Mouse (Mus musculus): ENCODE data around the gene Chrm3. TPM values are rescaled to one million over a fixed set of nuclear protein-coding genes. Genes with fewer than 3 reads are reported as not detected.

Chrm3 gene
- polyA plus RNA-seq, 1 experiment from 2014 or later: 0.20 TPM

DNA sequence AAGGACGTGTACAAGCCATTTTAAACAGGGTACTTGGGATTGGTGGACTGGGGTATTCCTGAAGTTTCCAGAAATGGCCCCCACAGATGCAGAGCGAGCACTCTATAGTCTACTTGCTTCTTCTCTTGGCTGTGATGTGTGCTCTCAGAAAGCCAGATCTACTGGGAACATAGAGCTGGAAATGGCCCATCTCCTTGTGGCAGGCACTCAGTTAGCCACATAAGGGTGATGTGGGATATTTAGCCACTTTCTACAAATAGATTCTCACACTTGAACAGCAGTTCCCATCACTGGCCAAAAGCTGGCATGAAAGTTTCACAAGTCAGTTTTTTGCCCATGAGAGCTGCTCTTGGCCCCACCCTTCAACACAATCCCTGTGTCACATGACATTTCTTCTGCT is 65.5 kb downstream of the Chrm3 start:
- no peak for ATAC-seq
- Histone ChIP-seq H3K4me2 (no peak overlapping the region), H3K27me3 (replicated peaks) (no peaks in the 10 kb centered on the region), H3K9ac (no peak overlapping the region), H3K9me3 (replicated peaks) (no peaks in the 10 kb centered on the region), H3K4me3 (no peak overlapping the region), H3K27ac (no peak overlapping the region), H3K36me3 (no peaks in the 10 kb centered on the region), H3K4me1 (no peaks in the 10 kb centered on the region)
- WGBS (ENCODE audit: insufficient replicate concordance): 42% methylated on average over 2 of the region's 2 CpGs

DNA sequence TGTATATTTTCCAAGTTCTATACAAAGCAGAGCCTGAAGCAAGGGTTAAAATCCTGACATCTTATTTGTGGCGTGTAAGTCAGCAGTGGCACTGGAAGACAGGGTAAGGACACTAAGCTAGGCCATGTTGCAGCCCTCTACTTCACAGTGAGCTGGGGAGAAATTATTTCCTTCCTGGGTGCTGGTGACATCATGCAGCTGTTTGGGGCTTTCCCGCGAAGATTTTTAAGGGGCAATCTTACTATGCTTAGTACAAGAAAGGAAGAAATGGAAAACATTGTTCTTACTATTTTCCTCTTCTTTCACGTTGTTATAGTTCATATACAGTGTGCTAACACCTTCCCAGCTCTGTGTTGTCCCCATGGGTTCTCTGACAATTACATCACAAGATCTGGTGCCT is 76.3 kb downstream of the Chrm3 start:
- Histone ChIP-seq H3K36me3 (no peaks in the 10 kb centered on the region), H3K4me2 (no peak overlapping the region), H3K4me3 (no peak overlapping the region), H3K27me3 (replicated peaks) (no peaks in the 10 kb centered on the region), H3K4me1 (no peaks in the 10 kb centered on the region), H3K27ac (no peak overlapping the region), H3K9ac (no peak overlapping the region), H3K9me3 (replicated peaks) (0 out of 2 replicates have a peak, but pooled peaks cover 3% of the 10 kb centered on the region)
- 64% methylated on average over 4 of the region's 4 CpGs for WGBS (ENCODE audit: insufficient replicate concordance)
- no peak for ATAC-seq

DNA sequence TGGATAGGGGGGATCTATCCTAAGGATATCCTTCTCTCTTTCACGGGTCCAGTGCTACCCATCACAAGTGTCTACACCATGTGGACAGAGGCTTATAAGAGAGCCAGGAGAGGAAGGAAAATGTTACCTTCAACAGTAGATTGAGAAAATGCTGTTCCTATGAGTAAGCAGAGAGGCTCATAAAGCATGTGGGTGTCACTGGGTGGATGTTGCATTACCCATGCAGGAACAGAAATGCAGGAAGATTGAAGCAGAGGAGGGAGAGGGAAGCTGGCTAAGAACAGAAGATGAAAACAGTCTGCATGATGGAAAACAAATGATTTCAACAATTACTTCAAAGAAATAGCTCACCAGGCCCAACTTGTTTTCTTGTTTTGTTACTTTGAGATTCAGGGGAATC is 85.7 kb downstream of the Chrm3 start:
- Histone ChIP-seq H3K27ac (no peak overlapping the region), H3K27me3 (replicated peaks) (no peaks in the 10 kb centered on the region), H3K9ac (no peak overlapping the region)

DNA sequence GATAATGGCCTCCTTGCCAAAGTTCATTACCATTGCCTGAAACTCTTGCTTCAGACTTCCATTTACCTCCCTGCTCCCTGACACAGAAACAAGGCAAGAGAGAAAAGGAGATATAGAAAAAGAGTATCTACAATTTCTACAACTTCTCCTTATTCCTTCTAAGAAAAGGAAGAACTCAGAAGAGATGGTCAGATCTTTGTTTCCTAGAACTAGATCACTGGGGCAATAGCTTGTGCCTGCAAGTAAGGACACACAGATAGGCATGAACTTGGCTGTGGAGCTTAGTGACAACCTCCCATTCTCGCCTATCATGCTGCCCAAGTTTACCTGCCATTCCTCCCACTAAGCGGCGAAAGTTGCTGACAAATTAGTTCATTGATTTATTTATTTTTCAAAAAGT is 96.9 kb downstream of the Chrm3 start:
- Histone ChIP-seq H3K9me3 (replicated peaks) (no peaks in the 10 kb centered on the region), H3K4me3 (no peak overlapping the region), H3K4me1 (no peaks in the 10 kb centered on the region), H3K4me2 (no peak overlapping the region), H3K27me3 (replicated peaks) (no peaks in the 10 kb centered on the region), H3K36me3 (no peaks in the 10 kb centered on the region), H3K27ac (no peak overlapping the region), H3K9ac (no peak overlapping the region)
- WGBS (ENCODE audit: insufficient replicate concordance): 73% methylated on average over 3 of the region's 3 CpGs
- no peak for ATAC-seq

More for the DNA sequence above, 85.7 kb downstream of the Chrm3 start:
- no peak overlapping the region for H3K4me3 ChIP-seq
- H3K9me3 ChIP-seq (replicated peaks): no peaks in the 10 kb centered on the region
- H3K36me3 ChIP-seq: no peaks in the 10 kb centered on the region
- H3K4me2 ChIP-seq: no peak overlapping the region
- ATAC-seq: no peak
- WGBS (ENCODE audit: insufficient replicate concordance): 50% methylated on average over 1 of the region's 1 CpGs
- no peaks in the 10 kb centered on the region for H3K4me1 ChIP-seq

DNA sequence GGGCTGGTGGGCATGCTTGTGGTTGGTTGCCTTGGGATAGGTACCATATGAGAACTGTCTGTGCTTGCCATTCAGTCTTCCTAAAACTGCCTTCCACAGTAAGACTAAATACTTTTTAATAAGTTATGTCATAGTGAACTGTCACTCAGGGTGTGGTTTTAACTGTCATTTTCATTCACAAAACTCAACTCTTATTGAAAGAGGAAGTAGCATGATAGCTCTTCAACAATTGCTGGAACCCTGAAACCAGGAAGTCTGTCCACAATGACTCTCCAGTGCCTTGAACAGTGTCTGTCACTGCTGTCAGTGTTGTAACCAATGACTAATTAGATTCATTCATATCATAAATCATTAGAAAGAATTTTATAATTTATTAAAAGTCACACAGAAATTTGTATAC is 107.6 kb downstream of the Chrm3 start:
- Histone ChIP-seq H3K4me2 (no peak overlapping the region), H3K9ac (no peak overlapping the region), H3K36me3 (no peaks in the 10 kb centered on the region), H3K4me1 (no peaks in the 10 kb centered on the region), H3K27ac (no peak overlapping the region), H3K4me3 (no peak overlapping the region), H3K27me3 (replicated peaks) (no peaks in the 10 kb centered on the region), H3K9me3 (replicated peaks) (no peaks in the 10 kb centered on the region)
- ATAC-seq: 0 out of 2 replicates have a peak, but pooled peaks have one; percentile 15

DNA sequence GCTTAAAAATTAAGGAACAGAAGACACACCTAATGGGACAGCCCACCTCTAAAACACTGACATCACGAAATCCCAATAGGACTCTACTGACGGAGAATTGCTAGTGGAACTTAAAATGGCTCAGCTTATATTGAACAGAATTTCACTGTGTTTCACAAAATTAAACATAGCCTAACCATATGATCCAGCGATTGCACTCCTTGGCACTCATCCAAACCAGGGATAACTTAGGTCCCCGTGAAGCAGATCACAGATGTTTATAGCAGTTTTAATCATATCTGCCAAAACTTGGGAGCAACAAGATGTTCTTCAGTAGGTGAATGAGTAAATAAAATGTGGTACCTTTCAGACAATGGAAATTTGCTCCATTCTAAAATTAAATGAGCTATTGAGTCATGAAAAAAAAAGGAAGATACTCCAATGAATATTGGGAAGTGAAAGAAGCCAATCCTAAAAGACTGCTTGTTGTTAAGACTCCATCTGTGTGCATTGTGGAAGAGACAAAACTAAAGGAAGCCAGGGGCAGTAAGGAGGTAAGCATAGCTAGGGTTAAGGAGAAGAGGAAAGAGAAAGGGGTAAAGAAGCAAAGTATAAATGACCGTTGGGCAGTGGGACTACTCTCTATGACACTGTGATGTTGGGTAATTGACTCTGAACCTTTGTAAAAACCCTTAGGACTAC is 109.0 kb downstream of the Chrm3 start:
- Histone ChIP-seq H3K4me1 (no peaks in the 10 kb centered on the region), H3K4me2 (no peak overlapping the region), H3K27ac (no peak overlapping the region), H3K4me3 (no peak overlapping the region), H3K9me3 (replicated peaks) (no peaks in the 10 kb centered on the region), H3K27me3 (replicated peaks) (no peaks in the 10 kb centered on the region), H3K36me3 (no peaks in the 10 kb centered on the region), H3K9ac (no peak overlapping the region)
- 65% methylated on average over 5 of the region's 5 CpGs for WGBS (ENCODE audit: insufficient replicate concordance)
- no peak for ATAC-seq

DNA sequence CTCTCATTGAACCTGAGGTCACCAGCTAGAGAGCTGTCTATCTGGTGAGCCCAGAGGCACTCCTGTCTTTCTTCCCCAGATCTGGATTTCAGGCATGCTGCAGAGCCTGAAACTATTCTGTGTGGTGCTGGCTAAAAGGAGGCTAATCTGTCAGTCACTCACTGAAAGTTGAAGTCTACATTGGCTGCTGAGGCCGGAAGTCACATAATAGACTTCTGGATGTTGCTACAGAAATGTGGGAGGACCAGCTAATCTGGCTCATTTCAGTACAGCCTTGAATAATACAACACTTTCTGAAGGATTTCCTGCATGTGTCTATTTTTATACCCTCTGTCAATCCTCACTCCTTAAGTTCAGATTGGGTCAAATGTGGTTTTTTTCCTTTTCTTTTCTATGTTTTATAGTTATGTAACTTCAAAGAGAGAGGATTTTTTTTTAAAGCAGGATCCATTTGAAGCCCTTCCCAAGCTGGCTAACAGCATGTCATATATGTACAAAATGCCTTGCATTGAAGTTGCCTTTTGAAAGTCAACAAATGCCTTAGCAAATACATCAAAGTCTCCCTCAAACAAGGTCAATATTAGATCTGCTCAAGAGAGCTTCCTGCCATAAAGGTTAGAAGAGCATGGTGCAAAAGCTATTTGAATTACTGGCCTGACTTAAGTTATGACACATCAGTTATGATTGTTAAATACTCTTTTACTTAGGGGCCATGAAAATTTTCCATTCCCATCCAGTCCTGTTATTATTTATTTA is 116.2 kb downstream of the Chrm3 start:
- Histone ChIP-seq H3K36me3 (no peaks in the 10 kb centered on the region), H3K9ac (no peak overlapping the region), H3K4me2 (no peak overlapping the region), H3K4me1 (no peaks in the 10 kb centered on the region), H3K9me3 (replicated peaks) (no peaks in the 10 kb centered on the region), H3K27me3 (replicated peaks) (no peaks in the 10 kb centered on the region), H3K27ac (no peak overlapping the region), H3K4me3 (no peak overlapping the region)
- 42% methylated on average over 1 of the region's 1 CpGs for WGBS (ENCODE audit: insufficient replicate concordance)
- no peak for ATAC-seq

DNA sequence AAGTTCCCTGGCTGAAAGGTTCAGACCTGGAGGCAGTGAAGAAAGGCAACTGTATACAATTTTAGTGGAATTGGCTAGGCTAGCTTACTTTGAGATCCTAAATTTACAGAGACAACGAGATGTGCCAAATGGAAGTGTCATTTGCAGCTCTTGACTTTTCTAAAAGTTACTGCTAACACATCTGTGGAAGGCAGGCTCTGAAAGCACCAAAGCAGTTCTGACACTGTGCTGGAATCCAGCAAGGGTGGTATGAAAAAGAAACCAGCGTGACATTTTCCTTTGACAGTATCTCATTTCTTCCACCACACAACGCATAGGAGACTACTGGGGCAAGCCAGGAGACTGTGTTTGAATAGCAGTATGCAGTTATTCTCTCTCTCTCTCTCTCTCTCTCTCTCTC is 120.4 kb downstream of the Chrm3 start:
- Histone ChIP-seq H3K27me3 (replicated peaks) (no peaks in the 10 kb centered on the region), H3K27ac (no peak overlapping the region), H3K9me3 (replicated peaks) (no peaks in the 10 kb centered on the region), H3K4me1 (no peaks in the 10 kb centered on the region), H3K9ac (no peak overlapping the region), H3K4me3 (no peak overlapping the region), H3K4me2 (no peak overlapping the region), H3K36me3 (no peaks in the 10 kb centered on the region)
- no peak for ATAC-seq
- 60% methylated on average over 3 of the region's 3 CpGs for WGBS (ENCODE audit: insufficient replicate concordance)

DNA sequence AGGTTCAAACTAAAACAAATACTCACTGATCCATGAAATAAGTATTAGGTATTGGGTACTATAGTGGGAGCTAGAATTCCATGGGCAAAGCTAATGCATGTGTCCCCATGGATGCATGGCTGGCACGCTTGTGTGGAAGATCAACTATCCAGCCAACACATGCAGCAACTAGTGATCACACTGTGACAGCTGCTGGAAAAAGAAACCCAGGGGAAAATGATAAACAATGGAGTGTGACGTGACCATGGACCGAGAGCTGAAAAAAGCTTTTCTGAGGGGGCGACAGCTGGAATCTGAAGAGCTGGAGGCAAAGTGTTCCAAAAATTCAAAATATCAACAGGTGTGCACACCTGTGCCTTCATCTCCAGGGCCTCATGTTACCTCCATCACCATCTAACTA is 120.8 kb downstream of the Chrm3 start:
- no peak for ATAC-seq
- Histone ChIP-seq H3K4me2 (no peak overlapping the region), H3K4me3 (no peak overlapping the region), H3K27me3 (replicated peaks) (no peaks in the 10 kb centered on the region), H3K4me1 (no peaks in the 10 kb centered on the region), H3K36me3 (no peaks in the 10 kb centered on the region), H3K9ac (no peak overlapping the region), H3K9me3 (replicated peaks) (no peaks in the 10 kb centered on the region), H3K27ac (no peak overlapping the region)
- 72% methylated on average over 4 of the region's 4 CpGs for WGBS (ENCODE audit: insufficient replicate concordance)

DNA sequence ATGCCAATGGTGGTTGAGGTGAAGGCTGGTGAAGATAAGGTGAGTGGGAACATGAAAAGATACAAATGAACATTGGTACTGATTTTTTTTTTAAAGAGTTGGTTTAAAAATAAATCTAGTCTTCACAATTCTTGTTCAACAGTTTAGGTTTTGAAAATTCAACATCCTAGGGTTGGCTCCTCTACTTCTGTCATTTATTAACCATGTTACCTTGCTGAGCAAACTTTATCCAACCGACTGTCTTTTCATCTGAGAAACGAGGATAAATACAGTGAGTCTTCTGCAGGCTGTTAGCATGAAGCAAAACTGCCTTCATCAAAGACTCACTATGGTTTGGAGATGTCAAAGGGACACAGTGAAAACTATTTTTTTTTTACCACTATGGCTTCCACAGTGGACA is 123.0 kb downstream of the Chrm3 start:
- no peaks in the 10 kb centered on the region for H3K27me3 ChIP-seq (replicated peaks)
- H3K9me3 ChIP-seq (replicated peaks): no peaks in the 10 kb centered on the region
- H3K9ac ChIP-seq: no peak overlapping the region
- no peaks in the 10 kb centered on the region for H3K4me1 ChIP-seq
- no peak overlapping the region for H3K4me3 ChIP-seq
- H3K27ac ChIP-seq: no peak overlapping the region
- WGBS (ENCODE audit: insufficient replicate concordance): 33% methylated on average over 2 of the region's 2 CpGs
- no peak for ATAC-seq
- H3K4me2 ChIP-seq: no peak overlapping the region
- no peaks in the 10 kb centered on the region for H3K36me3 ChIP-seq

DNA sequence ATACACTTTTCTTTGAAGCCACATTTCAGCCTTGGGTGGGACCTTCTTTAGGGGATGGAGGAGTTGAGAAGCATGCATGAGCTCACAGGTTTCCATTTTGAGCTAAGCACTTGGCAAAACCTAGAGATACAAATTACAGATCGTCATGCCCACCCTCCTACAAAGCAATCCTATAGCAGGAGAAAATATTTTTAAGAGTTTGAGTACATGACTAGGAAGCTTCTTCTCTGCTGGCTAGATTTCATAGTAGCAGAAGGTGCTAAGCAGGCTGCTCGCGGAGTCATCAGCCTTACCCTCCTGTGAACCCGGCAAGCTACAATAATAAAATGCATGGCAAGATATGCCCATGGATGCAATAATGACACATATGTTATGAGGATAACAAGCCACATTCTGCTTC is 124.4 kb downstream of the Chrm3 start:
- Histone ChIP-seq H3K27ac (no peak overlapping the region), H3K36me3 (no peaks in the 10 kb centered on the region), H3K9ac (no peak overlapping the region), H3K4me3 (no peak overlapping the region), H3K27me3 (replicated peaks) (no peaks in the 10 kb centered on the region), H3K4me2 (no peak overlapping the region), H3K9me3 (replicated peaks) (no peaks in the 10 kb centered on the region), H3K4me1 (no peaks in the 10 kb centered on the region)
- ATAC-seq: no peak
- 80% methylated on average over 4 of the region's 4 CpGs for WGBS (ENCODE audit: insufficient replicate concordance)

DNA sequence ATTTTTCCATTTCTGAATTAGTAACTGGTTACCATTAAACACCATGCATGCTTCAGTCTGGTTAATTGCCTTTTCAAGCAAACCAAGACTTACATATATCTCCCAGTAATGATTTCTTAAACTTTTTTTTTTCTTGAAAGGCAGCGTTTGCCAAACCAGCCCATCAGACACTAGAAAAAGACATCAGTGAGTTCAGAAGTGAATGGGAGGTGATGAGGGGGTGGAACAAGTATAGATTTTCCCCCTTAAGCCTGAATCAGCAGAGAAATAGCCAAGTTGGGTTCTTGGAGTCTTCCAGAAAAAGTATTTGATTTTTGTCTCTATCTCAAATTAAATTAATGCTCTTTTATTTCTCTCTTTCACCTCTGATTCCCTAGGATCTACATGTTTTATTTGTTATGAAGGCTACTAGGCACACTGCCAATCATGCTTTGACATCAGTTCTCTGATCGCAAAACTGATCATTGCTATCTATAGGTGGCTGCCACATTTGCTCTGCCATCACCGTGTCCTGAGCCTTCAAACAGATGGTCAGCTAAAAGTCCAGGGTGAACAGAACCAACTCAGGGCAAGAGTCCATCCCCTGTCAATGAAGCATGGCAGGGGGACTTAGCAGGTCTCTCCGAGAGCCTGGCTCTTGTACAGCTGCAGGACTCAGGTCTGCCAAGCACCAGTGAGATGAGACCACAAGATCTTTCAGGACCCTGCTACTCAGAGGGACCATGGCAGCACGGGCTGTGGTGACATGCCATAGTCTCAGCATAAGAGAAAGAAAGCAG is 125.1 kb downstream of the Chrm3 start:
- H3K27me3 ChIP-seq (replicated peaks): no peaks in the 10 kb centered on the region
- no peak overlapping the region for H3K4me3 ChIP-seq
- no peak for ATAC-seq

More for the DNA sequence above, 125.1 kb downstream of the Chrm3 start:
- Histone ChIP-seq H3K4me1 (no peaks in the 10 kb centered on the region), H3K9ac (no peak overlapping the region), H3K36me3 (no peaks in the 10 kb centered on the region), H3K27ac (no peak overlapping the region), H3K4me2 (no peak overlapping the region), H3K9me3 (replicated peaks) (no peaks in the 10 kb centered on the region)
- WGBS (ENCODE audit: insufficient replicate concordance): 61% methylated on average over 5 of the region's 5 CpGs

Data from liver, embryonic 12.5 days (tissue).